Mouse (Mus musculus): ENCODE measurements around the gene Atn1.
A peak's percentile ranks its signal among the peaks of the same experiment; 100 is the strongest.
"Not testable (repeated sequence)": the region's sequence is repeated elsewhere in the genome, so short reads cannot be mapped to it uniquely, and the experiment has no call there.

Gene Atn1

GRCm38 (mm10) chr6:124755831-124756595 is at the start of gene Atn1, which contains the start of gene Gm45234:
TSS of gene Atn1 (minus strand) at chr6:124756524.
TSS of gene Gm45234 (minus strand) at chr6:124756021.
- peak; percentile 83 for DNase-seq

- peak; percentile 93 for DNase-seq
Observed at GRCm38 (mm10) chr6:124805341-124806321, 49.3 kb upstream of the Atn1 start.

- DNase-seq = no peak
Observed at GRCm38 (mm10) chr6:124804341-124804740, 48.0 kb upstream of the Atn1 start.

- DNase-seq = not testable (repeated sequence)
Observed at GRCm38 (mm10) chr6:124803691-124804090, 47.4 kb upstream of the Atn1 start.

GRCm38 (mm10) chr6:124803061-124803460 is 46.7 kb upstream of the Atn1 start:
- no peak for DNase-seq

- not testable (repeated sequence) for DNase-seq
Observed at GRCm38 (mm10) chr6:124802400-124802799, 46.1 kb upstream of the Atn1 start.

- DNase-seq = no peak
Observed at GRCm38 (mm10) chr6:124796200-124796599, 39.9 kb upstream of the Atn1 start.

- no peak for DNase-seq
Observed at GRCm38 (mm10) chr6:124795781-124796180, 39.5 kb upstream of the Atn1 start.

- DNase-seq = no peak
Observed at GRCm38 (mm10) chr6:124791911-124792310, 35.6 kb upstream of the Atn1 start.

- no peak for DNase-seq
Observed at GRCm38 (mm10) chr6:124790121-124790520, 33.8 kb upstream of the Atn1 start.

- DNase-seq = no peak
Observed at GRCm38 (mm10) chr6:124789519-124789918, 33.2 kb upstream of the Atn1 start.

GRCm38 (mm10) chr6:124787722-124788121 is 31.4 kb upstream of the Atn1 start:
- DNase-seq = peak; percentile 56

GRCm38 (mm10) chr6:124786756-124787420 is 30.6 kb upstream of the Atn1 start:
- peak; percentile 93 for DNase-seq

GRCm38 (mm10) chr6:124782436-124782835 is 26.1 kb upstream of the Atn1 start:
- DNase-seq = no peak

GRCm38 (mm10) chr6:124780917-124781316 is 24.6 kb upstream of the Atn1 start:
- no peak for DNase-seq

GRCm38 (mm10) chr6:124779984-124780416 is 23.7 kb upstream of the Atn1 start:
- DNase-seq = no peak

- DNase-seq = peak; percentile 52
Observed at GRCm38 (mm10) chr6:124779222-124779983, 23.1 kb upstream of the Atn1 start, which contains the start of gene Lrrc23. TSS of gene Lrrc23 (minus strand) at chr6:124779727.

- DNase-seq = peak; percentile 74
Observed at GRCm38 (mm10) chr6:124770511-124770910, 14.2 kb upstream of the Atn1 start.

- DNase-seq = peak; percentile 68
Observed at GRCm38 (mm10) chr6:124770013-124770412, 13.7 kb upstream of the Atn1 start.

- peak; percentile 87 for DNase-seq
Observed at GRCm38 (mm10) chr6:124769101-124769765, 12.9 kb upstream of the Atn1 start, which contains the start of gene Eno2. TSS of gene Eno2 (minus strand) at chr6:124769673.

- no peak for DNase-seq
Observed at GRCm38 (mm10) chr6:124768704-124769044, 12.3 kb upstream of the Atn1 start.

Data from cerebellum, adult 9-11 months (tissue).